Mouse (Mus musculus): ENCODE measurements around the gene St3gal5. TPM values are rescaled to one million over a fixed set of nuclear protein-coding genes. Genes with fewer than 3 reads are reported as not detected.

The St3gal5 gene
- polyA plus RNA-seq, 1 experiment, result 28.3 TPM

DNA sequence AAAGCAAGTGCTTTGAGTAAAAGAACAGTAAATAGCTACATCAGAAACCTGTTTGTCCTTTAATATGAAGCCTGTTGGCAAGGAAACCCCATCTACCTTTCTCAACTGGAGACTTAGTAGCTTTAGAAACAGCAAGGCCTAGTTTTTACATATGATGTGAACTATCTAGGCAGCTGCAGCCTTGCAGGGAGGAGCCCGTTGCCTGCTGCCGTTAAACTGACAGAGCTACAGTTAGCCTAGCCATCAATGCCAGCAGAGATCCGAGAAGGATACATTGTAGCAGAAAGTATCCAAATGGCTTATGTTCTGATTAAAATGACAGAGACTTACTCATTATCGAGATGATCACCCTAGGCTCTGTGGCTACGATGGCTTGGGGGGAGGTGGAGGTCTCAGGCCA is 25.1 kb downstream of the St3gal5 start:
- peaks cover 4% of the 10 kb centered on the region; the same call in 1 of the 2 replicates for H3K4me1 ChIP-seq (ENCODE audit: control insufficient read depth, insufficient read depth, low read length)
- H3K4me3 ChIP-seq (replicated peaks; ENCODE audit: extremely low read depth, low read depth, low read length), result no peak overlapping the region
- WGBS, result 83% methylated on average over 5 of the region's 5 CpGs
- no peak for TF ChIP-seq CTCF (IDR thresholded peaks at IDR 0.05; ENCODE audit: insufficient read depth, low read length)
- no peak for DNase-seq

DNA sequence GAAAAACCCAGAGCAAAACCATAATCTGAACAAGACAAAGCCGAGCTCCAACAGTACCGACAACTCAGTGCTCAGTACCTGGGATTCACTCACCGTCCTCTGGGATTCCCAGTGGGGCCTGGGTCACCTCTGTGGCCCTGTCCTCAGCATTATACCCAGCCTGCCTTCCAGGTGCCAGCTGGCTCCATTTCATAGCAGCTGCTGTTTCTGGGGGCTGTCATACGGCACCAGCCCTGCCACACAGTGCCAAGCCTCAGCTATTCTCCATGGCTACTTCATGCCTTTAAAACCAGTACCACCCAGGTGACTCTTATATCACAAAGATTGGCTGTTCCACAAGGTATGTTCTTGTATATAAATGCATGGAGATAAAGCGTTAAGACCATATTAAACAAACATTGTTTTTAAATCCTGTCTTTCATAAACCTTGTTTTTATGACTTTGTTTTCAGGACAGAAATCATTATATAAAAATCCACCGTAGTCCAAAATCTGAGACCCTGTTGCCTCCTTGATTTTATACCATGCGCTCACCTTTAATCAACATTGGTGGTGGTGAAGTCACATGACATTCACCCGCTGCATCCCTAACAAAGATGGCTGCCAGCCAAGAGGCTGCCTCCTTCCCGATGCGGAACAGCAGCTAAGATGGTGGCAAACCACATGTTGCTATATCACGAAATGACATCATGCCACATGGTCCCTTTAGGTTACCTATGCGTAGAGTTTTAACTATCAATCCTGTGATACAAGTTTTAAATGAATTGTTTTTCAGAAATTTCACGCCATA is 27.1 kb downstream of the St3gal5 start:
- 93% methylated on average over 13 of the region's 13 CpGs for WGBS
- no peak for TF ChIP-seq CTCF (IDR thresholded peaks at IDR 0.05; ENCODE audit: insufficient read depth, low read length)
- no peak for TF ChIP-seq POLR2A (IDR thresholded peaks at IDR 0.05; ENCODE audit: borderline replicate concordance, extremely low read depth, low read depth, low read length)
- H3K4me1 ChIP-seq (ENCODE audit: control insufficient read depth, insufficient read depth, low read length), result peaks cover 4% of the 10 kb centered on the region; the same call in 1 of the 2 replicates
- DNase-seq, result no peak
- H3K4me3 ChIP-seq (replicated peaks; ENCODE audit: extremely low read depth, low read depth, low read length), result no peak overlapping the region

DNA sequence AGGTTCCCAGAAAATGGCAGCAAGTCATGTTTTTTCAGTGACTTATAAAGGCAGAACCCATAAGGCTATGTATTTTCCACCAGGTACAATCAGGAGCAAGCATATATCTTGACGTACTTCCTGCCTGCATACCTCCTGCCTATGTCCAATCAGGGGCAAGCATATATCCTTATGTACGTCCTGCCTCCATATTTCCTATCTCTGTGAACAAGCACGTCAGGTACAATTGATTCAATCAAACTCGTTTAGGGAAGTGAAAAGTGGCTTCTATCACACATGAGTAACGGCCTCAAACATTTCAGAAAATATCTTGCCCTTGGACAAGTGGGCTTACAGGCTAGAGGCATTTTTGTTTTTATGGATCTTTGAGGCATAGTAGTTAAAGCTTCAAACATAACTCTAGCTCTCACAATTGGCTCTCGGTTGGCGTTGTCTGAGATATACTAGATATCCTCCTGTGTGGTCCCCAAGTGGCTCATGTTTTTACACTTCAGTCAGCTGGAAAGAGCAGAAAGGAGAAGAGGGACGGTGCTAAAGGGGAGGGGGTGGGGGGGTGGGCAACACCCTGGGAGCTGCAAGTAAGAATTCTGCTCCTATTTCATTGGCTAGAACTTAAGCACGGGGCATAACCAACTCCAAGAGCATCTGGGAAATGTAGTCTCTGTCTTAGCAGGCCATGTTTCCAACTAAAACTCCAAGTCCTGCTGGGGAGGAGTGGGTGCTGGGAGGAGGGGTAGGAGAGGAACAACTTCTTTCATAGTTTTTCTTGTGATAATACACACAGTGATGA is 28.9 kb downstream of the St3gal5 start:
- DNase-seq, result no peak
- H3K4me1 ChIP-seq (ENCODE audit: control insufficient read depth, insufficient read depth, low read length), result peaks cover 2% of the 10 kb centered on the region; the same call in 1 of the 2 replicates
- 78% methylated on average over 9 of the region's 9 CpGs for WGBS

DNA sequence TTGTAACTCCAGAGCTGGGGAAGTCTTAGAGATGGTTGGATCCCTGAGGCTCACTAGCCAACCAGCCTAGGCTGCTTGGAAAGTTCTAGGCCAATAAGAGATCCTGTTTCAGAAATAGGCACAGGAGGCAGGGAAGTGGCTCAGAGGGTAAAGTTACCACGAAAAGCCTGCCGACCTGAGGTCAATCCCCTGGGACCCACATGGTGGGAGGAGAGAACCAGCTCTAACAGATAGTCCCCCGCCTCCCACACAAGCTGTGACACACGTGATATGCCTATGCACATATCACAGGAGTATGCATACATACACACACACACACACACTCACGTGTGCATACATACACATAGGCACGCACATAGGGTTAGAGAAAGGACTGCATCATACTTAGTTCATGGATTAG is 32.7 kb downstream of the St3gal5 start:
- 84% methylated on average over 6 of the region's 6 CpGs for WGBS
- no peak for DNase-seq
- TF ChIP-seq CTCF (IDR thresholded peaks at IDR 0.05; ENCODE audit: insufficient read depth, low read length), result no peak
- TF ChIP-seq POLR2A (IDR thresholded peaks at IDR 0.05; ENCODE audit: borderline replicate concordance, extremely low read depth, low read depth, low read length), result no peak
- Histone ChIP-seq H3K4me3 (replicated peaks; ENCODE audit: extremely low read depth, low read depth, low read length) (no peak overlapping the region), H3K4me1 (ENCODE audit: control insufficient read depth, insufficient read depth, low read length) (no peaks in the 10 kb centered on the region)

More for the DNA sequence above, 28.9 kb downstream of the St3gal5 start:
- no peak overlapping the region for H3K4me3 ChIP-seq (replicated peaks; ENCODE audit: extremely low read depth, low read depth, low read length)
- TF ChIP-seq CTCF (IDR thresholded peaks at IDR 0.05; ENCODE audit: insufficient read depth, low read length) (no peak), POLR2A (IDR thresholded peaks at IDR 0.05; ENCODE audit: borderline replicate concordance, extremely low read depth, low read depth, low read length) (no peak)

DNA sequence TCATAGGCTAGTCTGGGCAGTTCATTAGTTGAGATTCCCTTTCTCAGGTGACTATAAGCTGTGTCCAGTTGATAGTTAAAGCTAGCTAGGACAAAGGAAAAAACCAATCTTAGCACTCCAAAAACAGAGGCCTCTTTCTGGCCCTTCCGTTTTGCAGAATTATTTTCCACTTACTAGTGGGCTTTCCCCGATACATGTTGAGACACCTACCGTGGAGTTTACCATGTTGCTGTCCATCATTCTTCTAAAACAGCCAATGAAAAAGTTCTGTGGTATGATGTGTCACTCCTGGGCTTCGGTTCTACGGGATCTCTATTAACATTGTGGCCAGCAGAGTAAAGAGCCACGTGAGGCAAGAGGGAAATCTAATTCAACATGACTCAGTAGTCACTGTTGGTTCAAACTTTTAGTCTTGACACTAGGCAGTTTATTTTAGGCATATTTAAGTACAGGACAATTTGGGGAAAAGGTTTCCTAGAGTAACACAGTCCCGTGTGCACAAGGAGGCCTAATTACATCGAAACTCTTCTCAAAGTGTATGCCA is 35.4 kb downstream of the St3gal5 start:
- 96% methylated on average over 8 of the region's 8 CpGs for WGBS
- no peak for TF ChIP-seq CTCF (IDR thresholded peaks at IDR 0.05; ENCODE audit: insufficient read depth, low read length)
- no peak for TF ChIP-seq POLR2A (IDR thresholded peaks at IDR 0.05; ENCODE audit: borderline replicate concordance, extremely low read depth, low read depth, low read length)
- no peak for DNase-seq
- Histone ChIP-seq H3K4me3 (replicated peaks; ENCODE audit: extremely low read depth, low read depth, low read length) (no peak overlapping the region), H3K4me1 (ENCODE audit: control insufficient read depth, insufficient read depth, low read length) (no peaks in the 10 kb centered on the region)

DNA sequence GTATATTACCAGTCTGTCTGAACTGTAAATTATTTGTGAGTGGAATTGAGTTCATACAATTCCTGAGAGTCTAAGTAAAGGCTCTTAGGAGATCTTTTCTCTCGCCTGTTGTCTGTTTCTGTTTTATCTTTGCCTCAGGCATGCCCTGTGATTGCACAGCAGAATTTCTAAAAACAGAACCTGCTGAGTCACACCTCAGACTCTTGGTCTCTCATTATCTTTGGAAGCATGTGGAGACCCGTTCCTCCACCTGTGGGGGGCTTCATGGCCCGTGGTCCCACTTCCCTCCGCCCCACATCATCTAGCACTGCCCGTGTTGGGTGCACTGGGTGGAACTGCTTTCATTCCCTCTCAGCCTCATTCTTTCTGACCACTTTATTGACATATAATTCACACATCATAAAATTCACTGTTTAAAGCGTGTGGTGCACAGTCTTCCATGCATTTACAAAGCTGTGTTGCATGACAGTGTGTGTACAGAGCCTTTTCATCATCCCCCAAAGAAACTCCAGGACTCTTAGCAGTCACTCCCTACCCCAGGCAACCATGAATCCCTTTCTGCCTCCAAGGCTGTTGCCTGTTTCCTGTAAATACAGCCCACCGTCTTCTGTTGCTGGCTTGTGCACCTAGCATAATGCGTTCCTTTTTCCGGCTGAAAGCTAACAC is 37.6 kb downstream of the St3gal5 start:
- Histone ChIP-seq H3K4me1 (ENCODE audit: control insufficient read depth, insufficient read depth, low read length) (no peaks in the 10 kb centered on the region; the same call in 1 of the 2 replicates), H3K4me3 (replicated peaks; ENCODE audit: extremely low read depth, low read depth, low read length) (no peak overlapping the region)
- no peak for DNase-seq
- TF ChIP-seq POLR2A (IDR thresholded peaks at IDR 0.05; ENCODE audit: borderline replicate concordance, extremely low read depth, low read depth, low read length), result no peak
- TF ChIP-seq CTCF (IDR thresholded peaks at IDR 0.05; ENCODE audit: insufficient read depth, low read length), result no peak
- 77% methylated on average over 9 of the region's 9 CpGs for WGBS

DNA sequence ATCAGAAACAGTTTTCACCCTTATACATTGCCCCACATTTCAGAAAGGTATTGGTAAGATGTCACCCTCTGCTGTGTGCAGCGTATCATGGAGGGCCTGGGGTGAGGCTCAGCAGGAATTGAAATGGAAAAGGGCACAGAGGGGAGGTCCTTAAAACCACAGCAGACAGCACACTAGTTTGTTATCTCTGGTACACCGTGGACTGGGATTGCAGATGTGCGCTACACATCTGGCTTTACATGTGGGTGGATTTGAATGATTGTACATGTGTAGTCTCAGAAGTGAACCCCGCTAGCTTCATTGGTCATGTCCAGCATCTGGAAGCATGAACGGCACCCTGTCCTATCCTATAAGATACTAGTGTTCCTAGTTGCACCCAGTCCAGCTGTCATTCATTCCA is 38.6 kb downstream of the St3gal5 start:
- 82% methylated on average over 5 of the region's 5 CpGs for WGBS
- H3K4me1 ChIP-seq (ENCODE audit: control insufficient read depth, insufficient read depth, low read length), result no peaks in the 10 kb centered on the region; the same call in 1 of the 2 replicates
- TF ChIP-seq CTCF (IDR thresholded peaks at IDR 0.05; ENCODE audit: insufficient read depth, low read length) (no peak), POLR2A (IDR thresholded peaks at IDR 0.05; ENCODE audit: borderline replicate concordance, extremely low read depth, low read depth, low read length) (no peak)
- DNase-seq, result no peak
- H3K4me3 ChIP-seq (replicated peaks; ENCODE audit: extremely low read depth, low read depth, low read length), result no peak overlapping the region

DNA sequence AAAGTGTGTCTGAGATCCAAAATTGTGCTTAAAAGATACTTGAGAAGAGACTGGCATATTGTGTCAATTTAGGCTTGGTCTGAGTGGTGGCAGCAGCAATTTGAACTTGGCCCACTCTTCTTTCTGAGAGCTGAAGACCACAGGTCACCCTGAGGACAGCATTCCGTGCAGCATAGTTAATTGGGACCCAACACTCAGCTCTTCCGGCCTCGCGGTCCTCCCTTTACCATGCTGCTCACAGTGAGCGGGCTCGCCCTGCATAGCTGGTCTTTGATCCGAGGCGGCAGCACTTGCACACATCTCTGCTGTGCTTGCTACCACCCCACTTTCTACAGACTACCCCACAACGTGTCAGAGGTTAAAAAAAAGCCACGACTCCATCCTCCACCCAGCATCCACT is 39.2 kb downstream of the St3gal5 start:
- Histone ChIP-seq H3K4me3 (replicated peaks; ENCODE audit: extremely low read depth, low read depth, low read length) (no peak overlapping the region), H3K4me1 (ENCODE audit: control insufficient read depth, insufficient read depth, low read length) (no peaks in the 10 kb centered on the region; the same call in 1 of the 2 replicates)
- DNase-seq, result no peak
- WGBS, result 76% methylated on average over 10 of the region's 10 CpGs
- TF ChIP-seq CTCF (IDR thresholded peaks at IDR 0.05; ENCODE audit: insufficient read depth, low read length), result no peak
- TF ChIP-seq POLR2A (IDR thresholded peaks at IDR 0.05; ENCODE audit: borderline replicate concordance, extremely low read depth, low read depth, low read length), result no peak
